27 mouse cellular contexts compared by ENCODE assay signal in the genomic region with DNA sequence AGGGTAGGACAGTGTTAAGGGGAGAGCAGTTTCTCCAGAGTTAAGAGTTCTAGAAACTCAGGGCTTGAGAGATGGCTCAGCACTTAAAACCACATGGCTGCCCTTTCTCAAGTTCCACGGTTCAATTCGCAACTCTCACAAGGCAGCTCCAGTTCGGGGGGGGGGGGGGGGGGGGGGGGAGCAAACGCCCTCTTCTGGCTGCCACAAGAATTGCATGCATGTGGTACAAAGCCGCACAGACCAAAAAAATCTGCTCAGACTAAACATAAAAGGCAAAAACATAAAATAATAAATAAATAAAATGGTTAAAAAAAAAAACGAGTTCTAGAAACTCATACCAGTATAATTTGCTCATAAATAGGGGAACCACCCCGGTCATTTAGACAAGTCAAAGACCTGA. TPM values are rescaled to one million over a fixed set of nuclear protein-coding genes. Genes with fewer than 3 reads are reported as not detected.
DNase-seq lines count a peak whose midpoint lies in the region; ATAC-seq and TF ChIP-seq lines count a peak whose summit lies in the region.
"Had no signal": no experiment of that assay in that cellular context is flagged by ENCODE, and none has a peak within 500 bp of the region (broad histone marks: within the 10 kb centered on the region; RNA-seq: fewer than 3 reads in every experiment).

No protein-coding gene starts in this region.

- H3K79me2 ChIP-seq in heart, adult 2 months (replicated peaks; ENCODE audit: control insufficient read depth, insufficient read depth, low read length): no peaks in the 10 kb centered on the region

- H3K4me2 ChIP-seq in lung, postnatal 0 days (replicated peaks; ENCODE audit: low read depth, low read length): no peak overlapping the region
- H3K4me2 ChIP-seq in hindbrain, embryonic 11.5 days (replicated peaks; ENCODE audit: low read depth, low read length): no peak overlapping the region
- H3K4me2 ChIP-seq: heart, embryonic 15.5 days; limb, embryonic 13.5 days; liver, embryonic 13.5 days; lung, embryonic 15.5 days; neural tube, embryonic 15.5 days had no signal

- no peak for ATAC-seq in lung, postnatal 0 days
- no peak for ATAC-seq in hindbrain, embryonic 11.5 days (ENCODE audit: low FRiP score)
- ATAC-seq: forebrain, postnatal 0 days; hindbrain, embryonic 16.5 days; intestine, postnatal 0 days; midbrain, embryonic 16.5 days had no signal

- 24% methylated on average over 7 of the region's 7 CpGs for WGBS in heart, adult 2 months
- 20% methylated on average over 7 of the region's 7 CpGs for WGBS in lung, postnatal 0 days
- 28% methylated on average over 6 of the region's 7 CpGs for WGBS in hindbrain, embryonic 11.5 days

- no peak overlapping the region for H3K27ac ChIP-seq in heart, adult 2 months
- no peak overlapping the region for H3K27ac ChIP-seq in lung, postnatal 0 days (ENCODE audit: low read length)
- H3K27ac ChIP-seq in hindbrain, embryonic 11.5 days (ENCODE audit: low read depth, low read length): no peak overlapping the region
- H3K27ac ChIP-seq: forebrain, embryonic 10.5 days; heart, embryonic 15.5 days; limb, embryonic 13.5 days; liver, embryonic 13.5 days; lung, embryonic 15.5 days; neural tube, embryonic 15.5 days had no signal

- intact Hi-C loops in heart, adult 2 months (cut with DNase I): no loop called here

- no peak overlapping the region for H3K9ac ChIP-seq in heart, adult 2 months (ENCODE audit: low read depth, low read length)
- H3K9ac ChIP-seq in lung, postnatal 0 days (replicated peaks; ENCODE audit: low read depth): no peak overlapping the region
- no peak overlapping the region for H3K9ac ChIP-seq in hindbrain, embryonic 11.5 days (ENCODE audit: low read depth, low read length)
- H3K9ac ChIP-seq: forebrain, postnatal 0 days; heart, embryonic 15.5 days; limb, embryonic 13.5 days; liver, embryonic 13.5 days; lung, embryonic 15.5 days; neural tube, embryonic 15.5 days had no signal

- peaks cover 6% of the 10 kb centered on the region; the same call in 1 of the 2 replicates for H3K4me1 ChIP-seq in heart, adult 2 months (ENCODE audit: control insufficient read depth, insufficient read depth, low read length)
- no peaks in the 10 kb centered on the region for H3K4me1 ChIP-seq in lung, postnatal 0 days (ENCODE audit: insufficient read depth, low read depth, low read length)
- 0 out of 2 replicates have a peak, but pooled peaks cover 2% of the 10 kb centered on the region for H3K4me1 ChIP-seq in hindbrain, embryonic 11.5 days (replicated peaks; ENCODE audit: control insufficient read depth, insufficient read depth, low read length)
- H3K4me1 ChIP-seq: liver, embryonic 13.5 days; lung, embryonic 15.5 days; neural tube, embryonic 15.5 days had no signal

- no peak for DNase-seq in heart, adult 2 months
- no peak for DNase-seq in heart, adult 11 months
- peak; percentile 38 for DNase-seq in lung, postnatal 0 days (ENCODE audit: low spot score)
- no peak for DNase-seq in lung, adult 18-20 months
- DNase-seq in NIH3T3 (ENCODE audit: low read depth): peak; percentile 47
- DNase-seq in splenic B cell, adult 2 months (ENCODE audit: low read depth, low spot score): peak; percentile 27
- no peak for DNase-seq in layer of hippocampus, adult 11-12 months (ENCODE audit: low spot score)
- DNase-seq in hindbrain, embryonic 11.5 days (ENCODE audit: low spot score): no peak
- DNase-seq: adrenal gland, adult 2 months; cerebellum, adult 11 months; cerebellum, postnatal 10 days; forebrain, postnatal 0 days; gastrocnemius, postnatal 25 days; kidney, postnatal 10 days; layer of hippocampus, postnatal 36 days; liver, embryonic 13.5 days; right cerebral cortex, adult 18-20 months; right cerebral cortex, postnatal 4 days; thymus, postnatal 14 days had no signal

- TF ChIP-seq POLR2A in heart, adult 2 months (IDR thresholded peaks at IDR 0.05; ENCODE audit: insufficient read depth, low read depth, low read length): no peak

- peak; percentile 65 for TF ChIP-seq CTCF in heart, adult 2 months (IDR thresholded peaks at IDR 0.05)
- TF ChIP-seq CTCF in lung, postnatal 0 days (IDR thresholded peaks at IDR 0.05): peak; percentile 39

- H3K9me3 ChIP-seq in lung, postnatal 0 days (ENCODE audit: low read length): no peaks in the 10 kb centered on the region
- no peaks in the 10 kb centered on the region for H3K9me3 ChIP-seq in hindbrain, embryonic 11.5 days (ENCODE audit: control insufficient read depth, low read length)
- H3K9me3 ChIP-seq: forebrain, embryonic 10.5 days; heart, embryonic 15.5 days; limb, embryonic 13.5 days; liver, embryonic 13.5 days; lung, embryonic 15.5 days; neural tube, embryonic 15.5 days had no signal

- H3K4me3 ChIP-seq in heart, adult 2 months: no peak overlapping the region
- H3K4me3 ChIP-seq in lung, postnatal 0 days (ENCODE audit: low read depth, low read length): no peak overlapping the region
- H3K4me3 ChIP-seq in hindbrain, embryonic 11.5 days (ENCODE audit: low read depth, low read length): no peak overlapping the region
- H3K4me3 ChIP-seq: forebrain, embryonic 10.5 days; heart, embryonic 15.5 days; limb, embryonic 13.5 days; liver, embryonic 13.5 days; lung, embryonic 15.5 days; neural tube, embryonic 15.5 days had no signal

- no peaks in the 10 kb centered on the region for H3K27me3 ChIP-seq in heart, adult 2 months (ENCODE audit: control insufficient read depth, insufficient read depth, low read length)
- no peaks in the 10 kb centered on the region for H3K27me3 ChIP-seq in lung, postnatal 0 days (replicated peaks; ENCODE audit: insufficient read depth, low read length)
- H3K27me3 ChIP-seq in splenic B cell, adult 2 months (ENCODE audit: control insufficient read depth, insufficient read depth, low read length, poor library complexity, severe bottlenecking): no peaks in the 10 kb centered on the region
- no peaks in the 10 kb centered on the region for H3K27me3 ChIP-seq in hindbrain, embryonic 11.5 days (ENCODE audit: control insufficient read depth, insufficient read depth, low read length)
- H3K27me3 ChIP-seq: heart, embryonic 15.5 days; limb, embryonic 13.5 days; liver, embryonic 13.5 days; lung, embryonic 15.5 days; neural tube, embryonic 15.5 days had no signal

- H3K36me3 ChIP-seq in heart, adult 2 months (ENCODE audit: control insufficient read depth, insufficient read depth, low read length): no peaks in the 10 kb centered on the region
- no peaks in the 10 kb centered on the region for H3K36me3 ChIP-seq in lung, postnatal 0 days (ENCODE audit: insufficient read depth, low read length)
- H3K36me3 ChIP-seq in splenic B cell, adult 2 months (ENCODE audit: control insufficient read depth, insufficient read depth, low read length, poor library complexity, severe bottlenecking): 0 out of 2 replicates have a peak, but pooled peaks cover 1% of the 10 kb centered on the region
- no peaks in the 10 kb centered on the region for H3K36me3 ChIP-seq in hindbrain, embryonic 11.5 days (ENCODE audit: control insufficient read depth, insufficient read depth, low read length)
- H3K36me3 ChIP-seq: heart, embryonic 15.5 days; liver, embryonic 13.5 days; neural tube, embryonic 15.5 days had no signal

- TF ChIP-seq EP300 in heart, adult 2 months (IDR thresholded peaks at IDR 0.05; ENCODE audit: insufficient read depth, low read depth, low read length): no peak
- no peak for TF ChIP-seq EP300 in lung, postnatal 0 days (IDR thresholded peaks at IDR 0.05)

RNA-seq across cellular contexts. Expression of a gene that starts 9.7 kb away (rescaled TPM):
- total RNA-seq in heart, adult 2 months (2021): 1 to 10 TPM; 1.7 to 2.1 TPM
- polyA plus RNA-seq in heart, adult 2 months (2012; rRNA removed): 8.7 and 16.2 TPM in 2 replicates
- polyA plus RNA-seq in lung, postnatal 0 days (2015; fragmentation: Nextera tagmentation; extraction: Ambion mirVana): 23.9 and 29.0 TPM in 2 replicates
- polyA plus RNA-seq in hindbrain, embryonic 11.5 days (2014; fragmentation: Nextera tagmentation; extraction: Ambion mirVana): 0.49 and 0.52 TPM in 2 replicates
- total RNA-seq: adrenal gland, adult 2 months; forebrain, postnatal 0 days had no signal
- polyA plus RNA-seq: liver, embryonic 13.5 days had no signal

RNA-seq across cellular contexts. Expression of a gene that starts 25.5 kb away (rescaled TPM):
- 10 to 100 TPM in 1 of 2 experiments, 1 to 10 TPM in 1; 9.3 to 12.6 TPM for total RNA-seq in heart, adult 2 months (2021)
- 13.7 and 14.1 TPM in 2 replicates for polyA plus RNA-seq in heart, adult 2 months (2012; rRNA removed)
- 1.6 and 2.3 TPM in 2 replicates for polyA plus RNA-seq in lung, postnatal 0 days (2015; fragmentation: Nextera tagmentation; extraction: Ambion mirVana)
- 3.4 TPM in 2 replicates for polyA plus RNA-seq in hindbrain, embryonic 11.5 days (2014; fragmentation: Nextera tagmentation; extraction: Ambion mirVana)

RNA-seq across cellular contexts. Expression of a gene that starts 27.1 kb away (rescaled TPM):
- total RNA-seq in heart, adult 2 months (2021): 10 to 100 TPM; 19.8 to 26.4 TPM
- 21.0 and 24.7 TPM in 2 replicates for polyA plus RNA-seq in heart, adult 2 months (2012; rRNA removed)
- 3.2 and 3.4 TPM in 2 replicates for polyA plus RNA-seq in lung, postnatal 0 days (2015; fragmentation: Nextera tagmentation; extraction: Ambion mirVana)
- 4.9 and 5.2 TPM in 2 replicates for polyA plus RNA-seq in hindbrain, embryonic 11.5 days (2014; fragmentation: Nextera tagmentation; extraction: Ambion mirVana)

RNA-seq across cellular contexts. Expression of a gene that starts 53.0 kb away (rescaled TPM):
- 1 to 10 TPM in 1 of 2 experiments, under 1 TPM in 1; 0.89 to 1.1 TPM for total RNA-seq in heart, adult 2 months (2021)
- 0.32 and 0.72 TPM in 2 replicates for polyA plus RNA-seq in heart, adult 2 months (2012; rRNA removed)
- polyA plus RNA-seq in lung, postnatal 0 days (2015; fragmentation: Nextera tagmentation; extraction: Ambion mirVana): 3.1 and 4.7 TPM in 2 replicates
- 2.1 and 3.3 TPM in 2 replicates for polyA plus RNA-seq in hindbrain, embryonic 11.5 days (2014; fragmentation: Nextera tagmentation; extraction: Ambion mirVana)
- total RNA-seq: gastrocnemius, postnatal 25 days had no signal

RNA-seq across cellular contexts. Expression of a gene that starts 55.0 kb away (rescaled TPM):
- 10 to 100 TPM; 31.5 to 32.0 TPM for total RNA-seq in heart, adult 2 months (2021)
- polyA plus RNA-seq in heart, adult 2 months (2012; rRNA removed): 25.3 and 31.9 TPM in 2 replicates
- 72.9 and 75.0 TPM in 2 replicates for polyA plus RNA-seq in lung, postnatal 0 days (2015; fragmentation: Nextera tagmentation; extraction: Ambion mirVana)
- polyA plus RNA-seq in hindbrain, embryonic 11.5 days (2014; fragmentation: Nextera tagmentation; extraction: Ambion mirVana): 169 and 183 TPM in 2 replicates

Comparison
In these comparisons a context has a peak if more than half of its experiments do, and no peak if none do; other contexts are left out.
1. DNase-seq: peak in lung, postnatal 0 days (single experiment), NIH3T3 (single experiment) and splenic B cell, adult 2 months (single experiment); none in heart, adult 2 months (0 of 2), heart, adult 11 months (single experiment), lung, adult 18-20 months (0 of 2), layer of hippocampus, adult 11-12 months (single experiment) and hindbrain, embryonic 11.5 days (single experiment).